Mouse (Mus musculus) frontal cortex, postnatal 36 days (tissue): ENCODE measurements at regions not wholly inside any gene's neighbourhood (a gene's known extent, or its start where the extent isn't known, plus 50 kb on each side); places are given as distances from the start of the nearest gene placed in this dataset.

Experiments
- DNase-seq, 2 experiments: peaks; one replicate each; pipeline ENCODE4 v3.0.0; 2022; ENCODE audit warnings: low spot score in 2 of 2

GRCm38 (mm10) chr6:49769904-49770720 is 52.4 kb upstream of the Npy start:
- no peak for DNase-seq
